Mouse (Mus musculus) inflammation-experienced regulatory T-cells, adult 6 months (primary cell): ENCODE measurements at regions not wholly inside any gene's neighbourhood (a gene's known extent, or its start where the extent isn't known, plus 50 kb on each side); places are given as distances from the start of the nearest gene placed in this dataset.
"Not testable (repeated sequence)": the region's sequence is repeated elsewhere in the genome, so short reads cannot be mapped to it uniquely, and the experiment has no call there.

Experiments used
- ATAC-seq: one replicate; pipeline ENCODE4 v1.8.0; 2017

DNA sequence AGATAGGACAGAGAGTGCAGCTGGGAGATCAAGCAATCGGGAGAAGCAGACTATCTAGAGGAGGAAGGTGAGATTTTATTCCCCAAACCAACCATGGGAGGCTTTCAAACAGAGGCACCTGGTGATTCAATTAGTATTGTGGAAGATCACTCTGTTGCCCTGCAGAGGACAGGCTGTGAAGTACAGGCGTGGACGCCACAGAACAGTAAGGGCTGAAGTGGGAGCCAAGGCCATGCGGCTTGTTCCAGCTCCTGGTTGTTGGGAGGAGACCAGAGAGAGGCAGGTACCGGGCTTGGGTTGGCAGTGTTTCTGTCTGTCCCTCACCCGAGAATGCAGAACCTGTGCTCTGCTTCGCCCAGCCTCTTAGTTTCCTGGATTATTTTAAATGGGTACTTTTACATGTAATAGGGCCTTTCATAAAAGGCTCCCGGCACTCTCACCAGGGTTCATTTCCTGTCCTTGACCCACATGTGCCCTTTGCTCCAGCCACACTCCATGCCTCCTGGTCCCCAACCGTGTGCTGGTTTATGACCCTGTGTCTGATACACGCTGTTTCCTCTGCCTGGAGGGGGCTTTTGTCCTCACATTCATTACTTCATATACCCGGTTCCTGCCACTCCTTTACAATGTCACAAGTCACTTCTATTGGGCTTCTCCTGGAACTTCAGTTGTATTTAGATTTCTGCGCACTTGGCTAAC lies 58.3 kb downstream of the Vcpkmt start:
- no peak for ATAC-seq

DNA sequence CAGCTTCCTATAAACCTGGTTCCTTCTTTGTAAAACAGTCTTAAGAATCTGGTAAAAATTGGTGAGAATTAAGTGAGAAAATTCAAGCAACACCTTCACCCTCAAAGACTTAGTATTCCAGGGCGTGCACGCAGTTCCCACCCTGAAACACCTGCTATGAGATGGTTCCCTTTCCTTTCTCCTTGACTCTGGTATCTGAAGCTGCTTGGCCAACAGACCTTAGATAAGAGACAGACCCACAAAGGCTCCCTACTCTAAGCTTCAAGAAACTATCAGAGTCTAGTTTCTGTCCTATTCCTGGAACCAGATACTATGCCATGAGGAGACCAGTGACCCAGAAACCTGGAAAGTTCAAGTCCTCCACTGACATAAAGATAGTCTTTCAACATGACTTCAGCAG lies 63.0 kb downstream of the Vcpkmt start:
- ATAC-seq, result no peak

DNA sequence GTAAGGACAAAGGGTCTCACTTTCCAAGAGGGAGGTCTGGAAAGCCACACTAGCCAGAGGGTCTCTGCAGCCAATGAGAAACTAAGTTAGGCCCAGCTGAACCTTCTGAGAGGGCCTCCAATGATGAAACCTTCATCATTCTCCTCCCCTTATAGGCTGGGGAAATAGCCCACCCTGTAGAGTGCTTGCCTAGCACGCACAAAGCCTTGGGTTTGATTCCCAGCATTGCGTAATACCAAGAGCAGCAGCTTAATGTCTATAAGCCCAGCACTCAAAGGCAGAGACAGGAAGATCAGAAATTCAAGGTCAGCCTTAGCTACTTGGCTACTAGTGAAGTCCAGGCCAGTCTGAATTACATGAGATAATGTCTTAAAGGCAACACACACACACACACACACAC lies 63.8 kb downstream of the Vcpkmt start:
- ATAC-seq, result no peak

DNA sequence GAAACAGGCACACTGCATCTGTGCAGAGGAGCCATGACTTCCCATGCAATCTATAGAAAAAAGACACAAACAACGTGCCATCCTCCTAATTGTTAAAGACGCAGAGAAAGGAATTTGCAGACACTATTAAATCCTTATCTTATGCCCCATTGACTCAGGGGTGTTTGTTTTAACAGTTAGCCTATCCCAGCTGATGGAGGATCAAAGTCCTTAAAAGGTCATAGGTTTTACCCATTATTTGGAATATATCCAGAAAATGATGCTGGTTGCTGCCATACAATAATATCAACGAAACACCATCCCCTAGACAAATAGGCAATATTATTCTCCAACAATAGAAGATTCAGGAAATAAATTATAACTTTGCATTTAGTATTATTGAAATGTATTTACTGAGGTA lies 65.2 kb downstream of the Vcpkmt start:
- ATAC-seq, result no peak

DNA sequence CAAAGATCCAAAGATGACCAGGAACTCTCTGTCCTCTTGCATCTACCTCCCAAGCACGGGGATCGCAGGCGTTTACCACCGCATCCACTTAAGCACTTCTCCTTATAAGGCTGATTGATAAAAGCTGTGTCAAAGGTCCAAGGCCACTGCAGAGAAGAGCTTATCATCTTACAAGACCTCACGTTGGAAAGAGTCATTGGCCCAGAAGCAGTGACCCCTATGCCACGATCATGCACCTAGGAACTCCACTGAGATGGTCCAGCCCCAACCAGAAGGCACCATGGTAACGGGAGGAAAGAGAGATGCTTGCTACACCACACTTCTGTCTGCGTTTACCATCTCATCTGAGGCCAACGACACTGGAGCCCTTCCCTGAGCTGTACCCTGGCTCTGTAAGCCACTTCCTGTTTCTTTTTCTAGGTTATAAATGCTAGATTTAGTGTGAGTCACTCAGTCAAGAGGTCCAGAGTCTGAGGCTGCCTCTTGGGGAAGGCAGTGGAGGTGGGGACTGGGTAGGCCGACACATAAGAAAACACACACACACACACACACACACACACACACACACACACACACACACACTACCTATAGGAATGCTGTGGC lies 66.4 kb downstream of the Vcpkmt start:
- peak; percentile 95 for ATAC-seq

DNA sequence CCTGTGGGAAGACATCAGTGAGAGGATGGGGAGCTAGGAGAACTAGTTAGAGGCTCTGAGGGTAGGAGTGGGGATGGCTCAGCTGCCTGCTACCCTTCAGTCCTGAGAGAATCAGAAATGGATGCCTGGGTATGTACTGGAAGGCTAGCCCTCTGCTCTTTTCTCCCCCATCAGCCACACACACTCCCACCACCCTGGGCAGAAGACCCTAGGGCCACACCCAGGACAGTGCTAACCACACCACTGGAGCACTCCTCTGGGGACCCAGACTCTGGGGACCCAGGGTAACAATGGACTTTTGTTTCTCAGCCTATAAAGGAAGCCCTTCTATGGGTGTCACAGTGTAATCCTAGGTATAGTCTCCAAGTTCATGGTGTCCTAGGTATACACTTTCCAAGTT lies 67.0 kb downstream of the Vcpkmt start:
- ATAC-seq, result no peak

DNA sequence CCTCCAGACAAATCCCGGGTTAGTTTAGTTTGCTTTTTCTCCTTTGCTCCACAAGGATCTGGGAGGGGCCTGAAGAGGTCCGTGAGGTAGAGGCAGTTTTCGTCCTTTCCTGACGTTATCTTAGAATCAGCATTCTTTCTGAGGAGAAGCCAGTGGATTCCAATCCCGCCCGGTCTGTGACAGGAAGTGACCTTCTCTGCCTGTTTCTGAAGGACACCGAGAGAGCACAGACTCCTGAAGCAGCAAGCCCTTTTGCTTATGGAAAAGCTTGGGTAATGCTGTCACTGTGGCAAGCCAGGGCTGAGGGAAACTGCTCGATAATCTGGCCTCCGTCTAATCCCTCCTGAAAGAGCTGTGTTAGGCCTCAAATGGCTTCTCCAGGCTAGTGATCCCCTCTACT lies 67.7 kb downstream of the Vcpkmt start:
- no peak for ATAC-seq

DNA sequence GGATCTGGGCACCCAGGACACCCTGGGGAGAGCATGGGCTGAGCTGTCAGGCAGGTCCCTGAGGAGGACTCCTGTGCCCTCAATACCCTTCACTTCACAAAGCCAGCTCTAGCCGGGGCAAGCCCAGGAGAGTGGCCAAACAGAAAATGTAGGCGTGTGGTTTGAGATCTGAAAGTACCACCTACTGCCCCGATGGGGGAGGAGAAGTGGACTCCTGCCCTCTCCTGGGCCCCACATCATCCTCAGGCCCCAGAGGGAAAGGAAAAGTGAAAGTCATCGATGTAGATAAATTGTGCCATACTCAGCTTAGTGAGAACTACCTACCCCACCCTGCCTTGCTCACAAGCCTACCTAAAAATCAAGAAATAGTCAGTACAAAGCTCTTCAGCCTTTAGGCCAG lies 69.7 kb downstream of the Vcpkmt start:
- peak; percentile 9 for ATAC-seq

DNA sequence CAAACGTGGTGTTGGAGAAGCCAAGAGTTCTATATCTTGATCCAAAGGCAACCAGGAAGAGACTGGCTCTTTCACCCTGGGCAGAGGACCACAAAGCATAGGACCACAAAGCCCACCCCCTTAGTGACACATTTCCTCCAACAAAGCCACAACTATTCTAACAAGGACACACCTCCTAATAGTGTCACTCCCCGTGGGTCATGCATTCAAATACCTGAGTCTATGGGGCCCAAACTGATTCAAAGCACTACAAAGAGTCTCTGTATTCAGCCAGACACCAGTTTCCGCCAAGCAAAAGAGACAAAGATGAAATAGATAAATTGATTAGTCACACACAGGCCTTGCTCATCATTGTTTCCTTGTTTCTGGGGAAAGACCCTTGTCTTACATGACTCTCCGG lies 72.1 kb downstream of the Vcpkmt start:
- peak; percentile 90 for ATAC-seq

DNA sequence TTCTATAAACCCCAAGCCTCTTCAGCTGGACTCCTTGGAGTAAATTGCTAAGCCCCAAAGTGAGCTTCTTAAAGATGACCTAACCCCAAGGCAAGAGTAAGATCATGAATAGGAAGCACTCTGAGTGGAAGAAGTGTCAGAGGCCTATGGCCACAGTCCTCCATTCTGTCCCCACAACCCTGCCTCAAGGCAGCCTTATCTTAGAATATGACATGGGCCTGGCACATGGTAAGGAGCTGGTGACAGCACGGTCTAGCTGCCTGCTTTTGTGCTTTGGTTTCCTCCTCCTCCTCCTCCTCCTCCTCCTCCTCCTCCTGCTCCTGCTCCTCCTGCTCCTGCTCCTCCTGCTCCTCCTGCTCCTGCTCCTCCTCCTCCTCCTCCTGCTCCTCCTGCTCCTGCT lies 73.6 kb downstream of the Vcpkmt start:
- not testable (repeated sequence) for ATAC-seq

DNA sequence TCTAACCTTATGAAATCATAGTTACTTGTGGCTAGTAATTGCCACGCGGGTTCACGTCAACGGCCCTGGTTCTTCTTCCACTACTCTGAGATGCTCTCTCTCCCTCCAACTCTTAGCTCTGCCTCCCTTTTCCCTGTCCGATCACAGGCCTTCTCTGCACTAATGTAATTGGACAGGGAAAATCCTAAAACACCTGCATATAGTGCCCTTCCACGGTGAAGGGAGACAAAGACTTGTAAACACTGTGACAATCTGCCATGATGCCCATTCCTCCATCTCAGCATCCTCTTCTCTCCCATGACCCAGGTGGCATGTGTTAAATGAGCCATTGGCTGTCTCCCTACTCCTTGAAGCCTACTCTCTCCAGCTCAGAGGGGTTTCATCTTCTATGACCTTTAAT lies 74.9 kb downstream of the Vcpkmt start:
- ATAC-seq, result no peak

DNA sequence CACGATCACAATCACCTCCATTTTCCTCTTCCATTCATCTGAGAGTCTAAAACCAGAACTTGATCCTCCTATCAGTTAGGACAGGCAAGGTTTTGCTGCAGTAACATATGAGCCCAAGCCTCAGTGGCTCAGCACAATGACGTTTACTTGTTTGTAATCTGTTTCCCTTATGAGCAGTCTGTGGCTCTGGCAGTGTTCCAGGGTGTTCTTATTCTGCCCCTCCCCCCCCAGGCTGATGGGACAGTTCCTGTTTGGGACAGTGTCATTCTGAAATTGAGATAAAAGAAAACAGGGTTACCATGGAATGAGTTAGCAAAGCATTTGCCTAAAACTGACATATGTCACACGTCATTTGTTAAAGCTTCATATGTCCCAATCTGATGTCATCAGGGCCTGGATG lies 75.5 kb downstream of the Vcpkmt start:
- no peak for ATAC-seq

DNA sequence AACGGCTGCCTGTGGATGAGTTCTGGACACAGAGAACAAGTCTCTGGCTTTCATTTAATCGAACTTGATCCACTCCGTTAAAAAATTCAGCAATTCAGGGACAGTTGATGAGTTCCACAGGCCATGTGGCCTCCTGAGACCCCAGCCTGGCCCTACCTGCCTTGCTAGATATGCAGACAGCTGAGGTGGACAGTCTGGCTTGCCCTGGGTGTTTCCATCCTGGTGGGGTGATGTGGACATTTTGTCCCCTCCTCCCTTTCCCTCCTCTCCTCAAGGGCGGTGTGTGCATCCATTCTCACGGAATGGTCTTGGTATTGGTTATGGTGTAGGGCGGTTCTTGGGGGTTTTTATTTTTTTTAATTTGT lies 80.1 kb downstream of the Vcpkmt start:
- no peak for ATAC-seq

DNA sequence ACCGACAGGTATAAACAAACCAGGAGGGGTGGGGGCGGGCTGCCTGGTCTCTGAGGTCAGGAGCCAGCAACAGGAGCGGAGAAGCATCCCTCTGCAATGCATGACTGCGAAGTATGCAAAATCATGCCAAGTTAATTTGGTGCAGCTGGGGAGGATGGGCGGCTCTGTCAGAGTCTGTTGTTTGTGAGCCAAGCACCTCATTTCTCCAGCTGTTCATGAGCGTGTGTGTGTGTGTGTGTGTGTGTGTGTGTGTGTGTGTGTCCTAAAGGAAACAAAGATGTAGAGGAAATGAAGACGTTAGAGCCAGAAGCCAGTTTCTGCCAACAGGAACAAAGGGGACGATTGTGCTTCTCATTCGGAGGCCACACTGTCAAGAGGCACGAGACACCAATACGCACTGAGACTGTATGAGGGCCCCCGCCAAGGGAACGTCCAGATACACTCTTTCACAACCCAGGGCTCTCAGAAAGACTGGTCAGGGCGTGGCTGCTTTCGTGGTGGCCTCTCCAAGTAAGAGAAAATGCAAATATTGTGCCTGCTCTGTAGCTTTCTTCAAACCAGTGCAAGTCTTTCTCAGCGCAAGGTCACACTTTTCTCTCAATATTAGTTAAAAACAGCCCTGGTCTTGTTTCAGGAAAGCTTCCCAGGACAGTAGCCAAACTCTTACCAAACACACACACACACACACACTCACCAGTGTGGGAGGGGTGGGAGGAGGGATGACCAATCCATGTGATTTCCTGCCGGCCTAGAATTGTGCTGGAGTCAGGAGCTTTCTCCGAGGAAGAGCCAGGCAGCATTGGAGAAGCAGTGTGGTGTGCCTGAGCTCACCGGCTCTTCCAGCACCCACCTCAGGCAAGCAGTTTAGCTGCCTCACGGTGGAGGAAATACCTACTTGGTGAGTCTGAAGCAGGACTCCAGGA lies 80.8 kb downstream of the Vcpkmt start:
- peak; percentile 81 for ATAC-seq

DNA sequence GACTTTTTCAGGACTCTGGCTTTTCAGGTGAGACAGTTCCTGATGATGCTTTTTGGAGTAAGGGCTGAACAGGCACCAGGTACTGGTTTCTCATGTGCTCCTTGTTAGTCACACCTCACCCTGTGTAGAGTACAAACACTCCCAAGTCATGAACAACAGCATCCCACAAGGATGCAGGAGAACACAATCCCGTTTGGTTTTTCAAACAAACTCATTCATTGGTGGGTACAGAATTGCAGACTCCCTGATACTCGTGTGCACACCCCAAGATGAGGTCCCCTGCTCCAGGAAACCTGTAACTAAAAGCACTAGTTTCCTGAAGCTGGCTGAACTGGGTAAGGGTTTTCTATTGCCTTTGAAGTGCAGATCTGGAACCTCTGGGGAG lies 81.5 kb downstream of the Vcpkmt start:
- no peak for ATAC-seq

DNA sequence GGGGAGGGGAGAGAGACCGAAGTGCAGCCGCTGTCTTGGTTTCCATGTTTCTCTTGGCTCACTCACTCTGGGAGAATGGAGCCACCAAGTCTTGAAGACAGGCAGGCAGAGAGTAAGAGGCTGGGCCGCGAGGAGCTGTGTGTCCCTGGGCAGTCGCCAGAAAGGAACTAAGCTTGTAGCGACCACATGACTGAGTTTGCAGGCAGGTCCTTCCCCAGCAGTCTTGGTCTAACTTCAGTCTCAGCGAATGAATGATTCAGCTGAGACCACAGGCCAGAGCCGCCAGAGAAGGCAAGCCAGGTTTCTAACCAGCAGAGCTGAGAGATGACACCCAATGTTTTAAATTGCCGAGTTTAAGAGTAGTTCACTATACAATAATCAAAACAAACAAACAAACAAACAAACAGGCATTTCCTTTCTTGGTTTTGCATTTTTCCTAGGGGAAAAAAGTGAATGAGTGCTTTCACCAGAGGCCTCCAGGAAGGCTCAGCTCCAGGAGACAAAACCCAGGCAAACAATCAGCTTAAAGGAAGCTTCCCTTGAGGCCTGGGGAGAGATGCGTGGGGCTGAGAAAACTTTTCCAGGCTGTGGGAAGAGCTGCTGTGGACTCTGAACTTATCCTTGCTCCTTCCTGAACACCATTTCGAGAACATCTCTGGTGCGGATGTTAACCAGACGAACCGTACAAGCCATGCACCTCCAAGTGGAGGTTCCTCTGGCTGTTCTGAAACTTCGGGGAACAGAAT lies 82.1 kb downstream of the Vcpkmt start:
- ATAC-seq, result no peak

DNA sequence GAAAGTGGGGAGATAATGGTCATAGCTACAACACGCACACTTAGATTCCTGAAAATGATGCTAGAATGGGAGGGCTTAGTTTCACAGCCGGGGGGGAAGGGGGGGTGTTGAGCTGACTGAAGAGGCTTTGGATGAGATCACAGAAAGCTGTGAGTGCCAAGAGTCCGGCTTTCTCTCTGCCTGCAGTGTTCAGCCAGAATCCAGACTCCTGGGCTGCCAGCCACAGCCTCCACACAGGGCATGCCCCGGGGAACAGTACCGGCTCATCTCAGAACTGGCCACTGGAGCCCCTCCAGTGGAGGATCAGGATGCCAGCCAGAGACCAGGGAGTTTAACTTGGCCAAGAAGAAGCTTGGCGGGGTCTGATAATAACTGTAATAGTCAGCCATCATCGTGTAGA lies 85.7 kb downstream of the Vcpkmt start:
- no peak for ATAC-seq

DNA sequence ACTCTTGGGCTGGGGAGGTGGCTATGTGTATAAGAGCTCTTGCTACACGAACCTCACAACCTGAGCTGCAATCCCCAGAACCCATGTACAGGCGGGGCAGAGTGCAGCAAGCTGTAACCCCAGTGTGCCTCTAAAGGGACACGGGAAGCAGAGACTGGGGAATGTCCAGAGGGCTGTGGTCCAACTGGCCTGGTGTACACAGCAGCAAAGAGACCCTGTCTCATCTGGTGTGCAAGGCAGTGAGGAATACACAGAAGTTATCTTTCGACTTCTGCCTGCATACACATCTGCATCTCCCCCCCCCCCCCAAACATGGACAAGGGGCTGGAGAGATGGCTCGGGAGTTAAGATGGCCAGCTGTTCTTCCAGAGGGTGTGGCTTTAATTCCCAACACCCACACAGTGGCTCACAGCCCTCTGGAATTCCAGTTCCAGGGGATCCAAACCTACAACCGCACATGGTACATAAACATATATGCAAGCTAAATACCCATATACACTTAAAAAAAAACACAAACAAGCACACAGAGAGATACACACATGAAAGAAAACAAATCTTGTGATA lies 86.4 kb downstream of the Vcpkmt start:
- ATAC-seq, result no peak

DNA sequence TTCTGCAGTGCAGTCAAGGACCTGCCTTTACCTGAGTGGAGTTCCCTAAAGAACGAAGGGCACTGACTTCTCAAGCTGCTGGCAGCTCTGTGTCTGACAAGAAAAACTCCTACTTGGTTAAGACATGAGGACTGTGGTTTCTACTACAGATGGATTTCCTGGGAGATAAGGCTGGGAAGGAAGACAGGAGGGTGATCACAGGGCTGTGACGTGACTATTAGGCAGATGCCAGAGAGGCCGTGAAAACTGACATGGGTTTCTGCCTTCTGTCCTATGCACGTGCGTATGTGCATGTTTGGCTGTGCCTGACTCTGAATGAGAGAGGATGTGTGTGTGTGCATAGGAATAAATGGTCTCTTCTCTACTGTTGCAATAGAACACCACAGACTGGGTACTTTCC lies 87.1 kb downstream of the Vcpkmt start:
- ATAC-seq, result no peak

DNA sequence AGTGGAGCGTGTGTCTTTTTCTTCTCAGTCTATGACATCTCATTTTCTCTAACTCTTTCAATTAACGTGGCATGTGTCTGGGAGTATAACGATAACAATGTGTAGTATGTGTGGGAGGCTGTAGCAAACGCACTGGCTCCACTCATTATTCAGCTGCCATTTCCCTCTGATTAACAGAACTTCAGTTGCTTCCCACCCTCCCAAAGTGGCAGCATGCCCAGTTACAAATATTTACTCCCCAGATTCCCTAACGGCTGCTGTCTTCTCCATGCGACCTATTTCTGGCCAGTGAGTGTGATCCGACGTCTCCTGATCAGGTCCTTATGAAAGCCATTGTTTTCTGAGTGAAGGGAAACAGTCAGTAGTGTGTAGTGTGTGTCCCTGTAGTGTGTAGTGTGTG lies 88.2 kb downstream of the Vcpkmt start:
- no peak for ATAC-seq

DNA sequence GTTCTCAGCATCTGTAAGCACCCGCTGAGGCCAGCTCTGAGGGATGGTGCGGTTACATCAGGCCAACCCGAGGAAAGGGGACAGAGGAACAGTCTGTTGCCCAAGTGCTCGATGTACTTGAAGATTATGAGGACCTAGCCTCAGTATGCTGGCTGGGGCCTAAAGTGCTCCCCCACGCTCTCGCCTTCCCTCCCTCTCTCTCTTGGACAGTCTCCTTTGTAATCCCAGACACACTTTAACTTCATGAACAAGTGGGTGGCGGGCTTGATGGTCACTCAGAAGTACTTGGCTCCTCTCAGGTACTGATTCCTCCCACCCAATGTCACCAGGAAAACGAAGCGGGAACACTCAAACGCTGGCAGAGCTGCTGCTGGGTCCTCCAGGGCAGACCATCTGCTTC lies 93.1 kb downstream of the Vcpkmt start:
- ATAC-seq, result no peak

DNA sequence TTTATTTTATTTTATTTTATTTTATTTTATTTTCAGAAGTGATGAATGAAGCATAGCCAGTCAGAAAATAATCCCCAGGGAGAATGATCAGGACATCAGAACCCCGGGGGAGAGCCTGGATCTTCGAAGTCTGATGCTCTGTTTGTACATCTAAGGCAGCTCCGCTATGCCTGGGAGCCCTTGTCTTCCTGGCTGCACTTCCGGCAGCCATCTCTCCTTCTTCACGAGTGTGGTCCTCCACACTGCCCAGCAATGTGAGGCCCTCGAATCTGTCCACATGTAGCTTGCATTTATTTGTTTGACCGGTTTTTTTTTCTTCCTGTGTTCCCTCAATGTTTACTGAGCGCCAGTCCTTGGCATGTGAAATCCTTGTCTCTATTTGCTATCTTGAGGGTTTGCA lies 95.9 kb downstream of the Vcpkmt start:
- no peak for ATAC-seq
